Mouse (Mus musculus) bone marrow, adult 2 months (tissue): ENCODE measurements around the gene Agk. TPM values are rescaled to one million over a fixed set of nuclear protein-coding genes. Genes with fewer than 3 reads are reported as not detected.

Source experiments
- H3K27ac ChIP-seq: fragments of 200-500 bp; 2 replicates; pipeline ENCODE4 v1.5.1; 2012; ENCODE audit warnings: low read depth, mild to moderate bottlenecking, control low read depth, inconsistent platforms, low read length; ENCODE audit not compliant: control insufficient read depth, poor library complexity, insufficient read depth
- H3K4me1 ChIP-seq: fragments of 200-500 bp; 2 replicates; pipeline ENCODE4 v1.6.1; 2011; ENCODE audit warnings: low read length; ENCODE audit not compliant: control insufficient read depth, insufficient read depth
- H3K4me3 ChIP-seq: fragments of 200-500 bp; replicated peaks from 2 replicates; pipeline ENCODE3; 2011; ENCODE audit warnings: mild to moderate bottlenecking, low read depth, low read length, control low read depth; ENCODE audit not compliant: control insufficient read depth
- CTCF ChIP-seq: fragments of 200-500 bp; IDR thresholded peaks from 2 replicates; pipeline ENCODE4 v1.5.1; 2011; ENCODE audit warnings: low read length, control low read depth; ENCODE audit not compliant: control insufficient read depth, insufficient read depth
- POLR2A ChIP-seq: fragments of 200-500 bp; IDR thresholded peaks from 2 replicates; pipeline ENCODE4 v1.6.1; 2011; ENCODE audit warnings: low read depth, mild to moderate bottlenecking, control low read depth, low read length, borderline replicate concordance; ENCODE audit not compliant: control insufficient read depth
- WGBS: fragments of 180-500 bp; shearing (Covaris S2); methylation state at CpG from one replicate; pipeline ENCODE4 v1.1.7; 2018; 5-methylcytosine and 5-hydroxymethylcytosine counted together
- polyA plus RNA-seq: library from polyadenylated mRNA; stranded (reverse); fragments of >200 nt; gene quantifications from 2 replicates; pipeline ENCODE4 v1.2.4, GENCODE M21; 2011; ENCODE audit warnings: low replicate concordance; ENCODE audit not compliant: missing spikeins, insufficient read depth, insufficient read length

Gene Agk
- polyA plus RNA-seq, 1 experiment = 3.5 TPM

DNA sequence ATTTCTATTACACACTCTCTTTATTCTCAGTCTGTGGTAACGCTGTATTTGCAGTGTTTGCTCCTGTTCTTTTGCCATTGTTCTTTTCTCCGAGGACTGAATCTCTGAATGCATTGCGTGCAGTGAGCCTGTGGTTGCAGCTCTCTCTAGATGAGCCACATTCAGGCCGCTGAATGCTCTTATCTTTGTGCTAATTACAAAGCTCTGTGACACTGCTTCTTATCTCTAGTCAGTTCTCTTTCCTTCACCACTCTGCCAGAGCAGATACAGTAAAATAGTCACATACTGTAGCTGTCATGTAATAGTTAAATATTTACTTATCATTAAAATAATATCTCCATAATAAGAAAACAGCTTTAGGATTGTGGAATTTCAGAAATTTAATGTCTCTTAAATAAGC is 63.7 kb downstream of the Agk start:
- Histone ChIP-seq H3K4me1 (no peaks in the 10 kb centered on the region), H3K27ac (no peak overlapping the region), H3K4me3 (no peak overlapping the region)
- 61% methylated on average over 4 of the region's 4 CpGs for WGBS
- TF ChIP-seq CTCF (no peak), POLR2A (no peak)

DNA sequence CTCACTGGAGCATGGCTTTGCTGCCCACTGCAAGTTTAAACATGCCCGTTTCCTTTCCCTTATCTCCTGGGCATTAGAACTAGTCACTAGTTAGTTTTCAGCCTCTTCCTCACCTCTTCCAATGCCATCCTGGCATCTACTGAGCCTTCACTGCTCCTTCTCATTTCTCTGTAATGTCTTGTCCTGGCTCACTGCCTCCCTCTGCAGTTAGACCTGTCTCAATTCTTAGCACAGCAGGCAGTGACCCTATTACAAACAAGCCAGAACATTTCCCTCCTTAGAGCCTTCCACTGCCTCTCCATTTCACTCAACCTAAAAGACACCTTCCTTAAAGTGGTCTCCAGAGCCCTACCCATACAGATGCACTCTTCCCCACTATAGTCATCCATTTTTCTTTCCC is 66.0 kb downstream of the Agk start:
- TF ChIP-seq CTCF (no peak), POLR2A (no peak)
- H3K4me1 ChIP-seq = no peaks in the 10 kb centered on the region
- no peak overlapping the region for H3K4me3 ChIP-seq
- no peak overlapping the region for H3K27ac ChIP-seq
- WGBS = 82% methylated on average over 1 of the region's 1 CpGs

DNA sequence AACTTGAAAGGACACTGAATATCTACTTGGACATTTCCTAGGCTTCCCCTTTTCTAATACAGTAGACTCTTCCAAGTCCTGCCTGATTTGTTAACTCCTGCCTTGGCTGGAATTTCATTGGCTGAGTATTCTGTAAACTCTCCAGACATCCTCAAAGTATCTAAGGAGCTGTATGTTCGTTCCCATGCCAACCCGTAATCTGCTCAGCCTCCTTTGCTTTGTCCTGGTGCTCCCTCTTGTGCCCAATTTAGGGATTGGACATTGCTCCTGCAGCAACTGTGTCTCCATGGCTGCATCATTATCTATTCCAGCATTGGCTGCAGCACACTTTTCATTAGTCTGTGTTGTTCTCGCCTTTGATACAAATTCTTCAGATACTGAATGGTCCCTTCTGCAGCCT is 68.2 kb downstream of the Agk start:
- no peak overlapping the region for H3K27ac ChIP-seq
- TF ChIP-seq POLR2A (no peak), CTCF (peak; percentile 44; the same call in 1 of the 2 replicates)
- no peak overlapping the region for H3K4me3 ChIP-seq
- 67% methylated on average over 3 of the region's 3 CpGs for WGBS
- no peaks in the 10 kb centered on the region for H3K4me1 ChIP-seq

DNA sequence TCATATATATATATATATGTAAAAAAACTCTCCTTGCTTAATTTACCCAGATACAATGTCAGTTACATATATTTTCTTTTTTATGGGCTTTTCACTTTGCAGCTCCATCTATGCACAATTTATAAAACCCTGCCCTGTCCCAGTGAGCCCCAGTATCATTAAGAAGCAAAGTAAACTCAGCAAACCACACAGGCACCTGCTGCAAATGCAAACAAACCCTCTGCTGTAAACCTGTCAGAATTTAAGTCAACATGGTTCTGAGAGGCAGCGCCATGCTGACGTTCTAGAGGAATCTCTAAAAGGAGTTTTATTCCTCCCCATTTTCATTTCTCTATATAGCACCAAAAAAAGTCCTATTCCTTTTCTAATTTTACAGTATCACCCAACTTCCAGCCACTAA is 77.1 kb downstream of the Agk start:
- Histone ChIP-seq H3K4me3 (no peak overlapping the region), H3K4me1 (no peaks in the 10 kb centered on the region), H3K27ac (no peak overlapping the region)
- TF ChIP-seq CTCF (no peak), POLR2A (no peak)
- WGBS = 93% methylated on average over 2 of the region's 2 CpGs

DNA sequence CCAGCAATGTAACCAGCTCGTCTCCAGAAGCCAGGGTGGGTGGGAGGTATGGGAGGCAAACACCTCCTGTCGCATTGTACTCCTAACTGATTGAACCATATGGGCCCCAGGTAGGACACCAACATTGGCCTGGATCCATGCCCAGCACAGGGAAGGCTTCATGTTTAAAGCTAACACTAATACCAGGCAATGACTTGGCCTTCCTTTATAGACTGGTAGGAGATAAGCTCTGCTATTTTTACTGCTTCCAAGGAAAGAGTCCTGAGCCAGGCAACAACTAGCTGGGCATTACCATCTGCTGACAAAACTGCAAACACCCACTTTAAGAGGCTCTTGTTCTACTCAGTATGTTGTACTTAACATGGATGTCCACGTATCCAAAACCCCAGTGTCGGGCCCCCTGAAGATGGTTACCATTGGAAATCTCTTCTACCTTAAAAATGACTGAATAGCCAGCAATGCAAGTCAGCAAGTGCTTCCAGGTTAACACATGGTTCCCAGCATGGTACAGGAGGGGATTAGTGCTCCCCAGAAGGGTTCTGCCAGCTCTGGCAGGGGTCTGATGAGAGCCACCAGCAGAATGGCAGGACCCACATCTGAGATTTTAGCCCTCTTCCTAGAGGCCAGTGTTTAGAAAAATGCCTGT is 78.8 kb downstream of the Agk start:
- no peak overlapping the region for H3K4me3 ChIP-seq
- 84% methylated on average over 4 of the region's 4 CpGs for WGBS
- TF ChIP-seq CTCF (no peak), POLR2A (no peak)
- H3K4me1 ChIP-seq = no peaks in the 10 kb centered on the region
- no peak overlapping the region for H3K27ac ChIP-seq

DNA sequence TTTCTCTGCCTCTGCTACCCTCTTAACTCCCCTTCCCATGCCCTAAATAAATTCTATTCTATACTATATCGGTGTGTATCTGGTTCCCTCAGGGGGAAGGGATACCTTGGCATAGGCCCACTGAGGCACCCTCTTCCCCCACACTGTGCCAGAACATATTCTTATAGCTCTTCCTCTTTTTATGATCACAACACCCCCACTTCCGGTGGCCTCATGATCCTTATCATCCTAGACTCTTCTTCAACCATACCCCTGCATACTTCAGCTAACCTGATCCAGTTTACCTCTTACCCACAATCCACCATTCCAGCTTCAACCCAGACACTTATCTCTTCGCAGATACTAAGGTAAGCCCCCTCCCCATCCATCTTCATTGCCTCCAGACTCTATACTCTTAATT is 86.1 kb downstream of the Agk start:
- Histone ChIP-seq H3K4me3 (no peak overlapping the region), H3K4me1 (no peaks in the 10 kb centered on the region), H3K27ac (no peak overlapping the region)
- TF ChIP-seq CTCF (no peak), POLR2A (no peak)
- WGBS = 61% methylated on average over 3 of the region's 3 CpGs

DNA sequence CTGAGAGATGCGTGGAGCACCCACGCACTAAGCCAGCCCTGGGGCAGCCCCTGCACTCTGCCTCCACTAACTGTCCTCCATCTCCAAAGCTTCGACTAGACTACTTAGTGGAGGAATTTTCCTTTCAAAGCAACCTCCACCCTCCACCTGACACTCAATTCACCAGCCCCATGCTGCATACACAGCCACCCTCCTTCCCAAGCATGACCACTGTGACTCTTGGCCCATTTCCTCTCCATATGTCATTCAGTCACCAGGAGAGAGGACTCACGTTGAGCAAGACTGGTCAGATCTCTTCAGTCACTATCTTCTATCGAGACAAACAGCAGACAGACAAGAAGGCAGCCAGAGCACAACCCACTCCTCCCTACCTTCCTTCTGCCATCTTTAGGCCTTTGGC is 88.1 kb downstream of the Agk start:
- Histone ChIP-seq H3K4me3 (no peak overlapping the region), H3K4me1 (no peaks in the 10 kb centered on the region), H3K27ac (no peak overlapping the region)
- no peak for TF ChIP-seq CTCF
- TF ChIP-seq POLR2A = no peak
- WGBS = 68% methylated on average over 5 of the region's 5 CpGs

DNA sequence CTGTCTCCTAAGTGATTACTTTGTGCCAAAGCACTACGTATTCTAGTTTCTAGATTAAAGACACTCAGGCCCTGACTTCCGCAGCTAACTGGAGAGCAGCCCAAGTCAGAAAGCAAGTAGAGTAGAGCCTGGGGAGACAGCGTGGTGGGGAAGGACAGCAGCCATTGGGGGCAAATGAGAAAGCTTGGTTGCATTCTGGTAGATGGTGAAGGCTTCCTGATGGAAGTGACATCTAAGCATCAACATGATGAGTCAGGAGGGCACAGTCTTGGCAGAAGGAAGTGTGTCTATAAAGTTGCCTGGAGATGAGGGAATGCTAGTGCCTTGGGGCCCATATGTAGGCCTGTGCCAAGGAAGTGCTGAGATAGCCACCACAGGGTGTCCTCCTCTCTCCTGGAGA is 88.6 kb downstream of the Agk start:
- TF ChIP-seq CTCF (no peak), POLR2A (no peak)
- no peak overlapping the region for H3K4me3 ChIP-seq
- 90% methylated on average over 3 of the region's 3 CpGs for WGBS
- no peak overlapping the region for H3K27ac ChIP-seq
- H3K4me1 ChIP-seq = no peaks in the 10 kb centered on the region

DNA sequence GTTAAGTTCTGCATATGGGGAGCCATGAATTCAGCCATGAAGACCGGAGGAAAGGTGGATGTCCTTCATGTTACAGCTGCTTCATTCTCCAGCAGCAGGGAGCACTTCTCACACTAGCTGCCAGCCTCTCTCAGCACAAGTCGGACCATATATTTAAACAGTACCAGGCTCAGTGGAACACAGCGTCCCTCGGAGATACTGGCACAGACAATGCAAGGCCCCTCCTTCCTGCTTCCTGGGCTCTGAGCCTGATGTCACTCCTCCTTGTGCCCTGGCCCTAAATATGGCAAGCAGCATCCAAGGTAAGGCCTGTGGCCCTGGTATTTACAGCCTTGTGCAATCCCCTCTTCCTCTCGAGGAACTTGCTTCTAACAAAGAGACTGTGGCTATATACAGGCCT is 90.8 kb downstream of the Agk start:
- Histone ChIP-seq H3K4me3 (no peak overlapping the region), H3K4me1 (no peaks in the 10 kb centered on the region; the same call in 1 of the 2 replicates), H3K27ac (no peak overlapping the region)
- TF ChIP-seq POLR2A (no peak), CTCF (no peak)
- WGBS = 69% methylated on average over 5 of the region's 5 CpGs
